Mouse (Mus musculus) G1E (cell line): Measurements from ENCODE around the gene Pex10.

Experiments
- CTCF ChIP-seq: IDR thresholded peaks from 2 replicates; pipeline ENCODE4 v1.5.1; 2012; ENCODE audit warnings: low read depth, low read length, inconsistent platforms, mixed read lengths
- GATA1 ChIP-seq: IDR thresholded peaks from 2 replicates; pipeline ENCODE4 v1.6.1; 2012; ENCODE audit warnings: borderline replicate concordance, low read length, inconsistent platforms, mixed read lengths
- POLR2AphosphoS5 ChIP-seq: IDR thresholded peaks from 2 replicates; pipeline ENCODE4 v1.6.1; 2012; ENCODE audit warnings: low read depth, low read length, inconsistent platforms; ENCODE audit not compliant: insufficient replicate concordance

GRCm38 (mm10) chr4:155033115-155033514 is 33.7 kb upstream of the Pex10 start:
- TF ChIP-seq CTCF (no peak), GATA1 (no peak), POLR2AphosphoS5 (no peak)
